Mouse (Mus musculus) heart, postnatal 25 days (tissue): ENCODE measurements around the gene Txn2. TPM values are rescaled to one million over a fixed set of nuclear protein-coding genes. Genes with fewer than 3 reads are reported as not detected.

ENCODE experiments used
- DNase-seq: peaks from one replicate; pipeline ENCODE4 v3.0.0; 2022; ENCODE audit warnings: low spot score
- intact Hi-C: fragments of 180-260 bp; cut with DNase I; formaldehyde crosslinking; loops from one replicate; pipeline ENCODE4 v1.15.1; 2025
- total RNA-seq, 2 experiments: library from RNA; stranded (reverse); gene quantifications; 2 replicates each; pipeline ENCODE4 v1.2.3; 2021

Txn2 gene
- total RNA-seq, 2 experiments from 2014 or later, result 278 to 282 TPM

DNA sequence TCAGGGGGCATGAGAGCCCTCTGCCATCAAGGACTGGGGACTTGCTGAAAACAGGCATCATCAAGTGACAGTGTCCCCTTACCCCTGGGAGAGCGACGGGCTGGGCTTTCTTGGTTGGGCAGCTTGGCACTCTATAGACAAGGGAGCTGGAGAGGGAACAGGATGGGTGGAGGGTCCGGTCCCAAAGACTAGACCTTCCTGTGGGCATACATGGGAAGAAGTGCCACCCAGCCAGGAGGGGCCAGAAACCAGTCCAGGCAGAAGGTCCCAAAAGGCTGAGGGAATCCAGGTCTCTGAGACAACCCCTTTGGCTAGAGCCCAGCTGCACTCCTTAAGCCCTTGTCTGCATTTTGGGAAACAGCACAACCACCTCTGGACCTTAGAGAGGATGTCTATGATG lies 14.3 kb downstream of the Txn2 start:
- intact Hi-C loops, result loop anchor here (5.0 kb wide), 1 partner anchor 57 kb away; no protein-coding TSS in a partner anchor
- DNase-seq, result no peak

DNA sequence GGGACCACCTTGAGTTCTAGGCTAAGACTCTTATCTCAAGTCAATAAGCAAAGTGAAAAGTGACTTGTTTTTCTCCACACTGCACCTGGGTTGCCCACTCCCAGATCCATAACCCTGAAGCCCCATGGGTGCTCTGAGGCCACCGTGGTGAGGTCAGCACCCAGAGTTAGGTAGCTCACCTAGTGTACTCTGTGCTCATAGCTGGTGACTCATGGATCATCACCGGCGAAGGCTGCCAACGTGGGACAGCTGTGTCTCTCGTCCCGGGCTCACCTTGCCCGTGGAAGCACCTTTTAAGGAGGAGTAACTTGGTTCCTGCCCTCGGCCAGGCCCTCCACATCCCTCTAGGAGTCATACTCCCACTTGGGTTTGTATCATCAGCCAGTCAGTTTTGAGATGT lies 15.8 kb downstream of the Txn2 start:
- intact Hi-C loops, result loop anchor here (5.0 kb wide), 1 partner anchor 56 kb away; no protein-coding TSS in a partner anchor
- DNase-seq, result no peak

DNA sequence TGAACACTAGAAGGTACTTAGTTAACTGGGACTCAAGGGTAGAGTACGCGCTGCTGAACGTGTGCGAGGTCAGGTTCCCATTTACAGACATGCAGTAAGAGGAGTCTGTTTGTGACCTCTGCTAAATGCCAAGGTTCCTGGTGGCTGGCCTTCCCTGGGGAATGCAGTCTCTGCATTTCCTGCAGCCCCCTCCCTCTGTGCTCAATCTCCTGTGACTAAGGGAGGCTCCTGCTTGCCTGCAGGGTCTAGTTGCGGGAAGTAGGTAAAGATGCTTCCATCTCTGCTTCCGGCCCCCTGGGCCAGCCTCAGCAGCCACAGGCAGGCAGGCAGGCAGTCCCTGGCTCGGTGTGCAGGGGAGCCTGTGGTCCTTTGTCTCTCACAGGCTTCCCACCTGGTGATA lies 16.2 kb downstream of the Txn2 start:
- DNase-seq, result no peak
- intact Hi-C loops, result loop anchor here (5.0 kb wide), 1 partner anchor 55 kb away; no protein-coding TSS in a partner anchor

DNA sequence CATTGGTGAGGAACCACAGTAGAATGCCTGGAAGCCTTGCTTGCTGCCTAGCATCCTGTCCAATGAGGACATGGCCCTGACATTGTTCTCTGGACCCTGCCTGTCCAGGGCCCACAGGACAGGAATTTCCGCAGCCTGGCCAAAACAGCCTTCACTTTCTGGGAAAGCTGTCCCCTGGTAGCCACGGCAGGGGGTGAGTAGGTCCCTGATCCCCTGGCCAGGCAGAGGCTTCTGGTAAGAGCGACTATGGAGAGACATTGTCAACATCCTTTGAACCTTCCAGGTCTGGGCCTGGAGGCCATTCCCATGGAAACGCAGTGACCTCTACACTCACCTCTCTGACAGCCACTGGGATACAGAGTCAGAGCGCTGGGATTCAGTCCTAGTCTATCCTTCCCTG lies 16.8 kb downstream of the Txn2 start:
- intact Hi-C loops, result loop anchor here (5.0 kb wide), 1 partner anchor 55 kb away; no protein-coding TSS in a partner anchor

DNA sequence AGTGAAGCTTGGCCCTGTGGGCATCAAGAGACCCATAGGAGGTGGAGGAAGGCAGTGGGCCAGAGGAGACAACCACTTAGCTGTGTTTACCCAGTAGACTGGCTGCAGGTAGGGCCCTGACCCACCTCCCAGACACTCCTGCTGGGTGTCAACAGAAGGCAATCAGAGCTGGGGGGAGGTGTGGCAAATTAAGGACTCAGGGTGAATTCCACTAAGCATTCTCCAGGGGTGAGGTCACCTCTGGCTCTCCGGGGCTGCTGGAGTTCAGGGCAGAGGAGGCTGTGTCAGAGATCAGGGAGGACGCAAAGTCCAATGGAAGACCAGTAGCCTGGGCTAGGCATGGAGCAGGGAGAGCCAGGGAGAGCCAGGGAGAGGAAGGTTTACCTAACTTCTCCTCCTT lies 17.7 kb downstream of the Txn2 start:
- intact Hi-C loops, result loop anchor here (5.0 kb wide), 1 partner anchor 54 kb away; no protein-coding TSS in a partner anchor
- peak; percentile 40 for DNase-seq

More for the DNA sequence above, 16.8 kb downstream of the Txn2 start:
- peak; percentile 31 for DNase-seq

DNA sequence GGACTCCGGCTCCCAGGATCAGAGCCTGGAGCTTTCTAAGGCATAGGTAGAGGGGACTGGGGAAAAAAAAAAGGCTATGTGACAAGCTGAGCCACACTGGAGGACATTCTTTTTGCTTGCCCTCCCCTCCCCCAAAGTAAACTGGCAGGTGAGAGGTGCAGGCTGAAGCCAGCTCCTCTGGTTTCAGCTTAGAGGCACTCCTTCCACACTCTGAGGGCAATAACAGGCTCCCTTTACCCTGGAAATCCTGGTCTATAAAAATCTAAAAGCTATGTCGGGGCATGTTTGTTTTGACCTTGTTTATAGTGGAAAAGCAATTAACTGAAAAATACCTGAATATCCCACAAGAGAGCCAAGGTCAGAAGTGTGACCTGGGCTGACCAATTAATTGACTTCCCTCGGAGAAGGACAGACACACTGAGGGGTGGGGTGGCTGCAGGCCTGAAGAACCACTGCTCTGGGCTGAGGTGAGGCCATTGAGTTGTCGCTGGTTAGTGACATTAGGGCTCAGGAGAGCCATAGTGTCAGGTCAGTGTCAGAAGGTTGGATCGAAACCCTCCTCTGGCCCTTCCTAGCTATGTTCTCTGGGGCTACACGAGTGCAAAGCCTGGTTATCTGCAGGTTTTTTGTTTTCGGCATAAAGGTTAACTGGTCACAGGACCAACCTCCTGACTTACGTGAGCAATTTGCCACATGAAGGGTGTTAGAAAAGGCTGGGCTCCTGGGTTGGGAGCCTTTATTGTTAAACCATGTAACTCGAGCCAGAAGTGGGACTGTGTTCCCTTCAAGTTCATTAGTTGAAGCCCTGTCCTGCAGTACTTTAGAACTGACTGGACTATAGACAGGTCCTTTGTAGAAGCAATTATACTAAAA lies 20.9 kb downstream of the Txn2 start:
- DNase-seq, result no peak
- intact Hi-C loops, result no loop called here

DNA sequence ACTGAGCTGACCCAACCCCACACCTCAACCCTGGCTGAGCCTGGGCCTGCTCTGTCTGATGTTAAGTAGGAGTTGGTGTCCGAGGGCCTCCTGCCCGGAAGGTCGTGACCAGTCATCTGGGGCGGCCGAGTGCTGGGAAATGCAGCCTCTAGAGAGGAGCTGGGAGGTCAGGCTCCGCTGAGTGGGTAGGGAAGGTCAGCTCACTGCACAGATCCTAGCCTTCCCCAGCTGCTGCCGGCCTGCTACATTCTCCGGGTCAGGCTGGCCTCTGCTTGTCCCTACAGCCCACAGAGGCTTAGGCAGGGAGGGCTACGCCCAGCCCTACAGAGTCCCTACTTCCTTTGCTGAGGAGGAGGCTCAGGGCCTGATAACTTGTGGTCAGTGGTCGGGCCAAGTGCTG lies 22.3 kb downstream of the Txn2 start:
- intact Hi-C loops, result no loop called here

DNA sequence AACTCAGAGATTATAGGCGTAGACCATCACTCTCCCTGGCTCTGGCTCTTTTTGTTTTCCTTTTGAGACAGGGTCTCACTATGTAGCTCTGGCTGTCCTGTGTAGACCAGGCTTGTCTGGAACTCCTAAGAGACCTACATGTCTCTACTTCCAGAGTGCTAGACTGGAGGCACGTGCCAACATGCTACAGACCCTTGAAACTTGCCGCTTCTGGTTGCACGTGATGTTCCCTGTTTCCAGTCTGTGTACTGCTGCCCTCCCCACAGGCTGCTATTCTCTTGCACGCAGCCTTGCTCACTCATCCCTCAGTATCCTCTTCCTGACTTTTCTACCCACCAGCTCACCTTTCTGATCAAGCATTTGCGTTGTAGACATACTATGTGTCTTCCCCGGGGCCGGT lies 22.7 kb downstream of the Txn2 start:
- intact Hi-C loops, result no loop called here
- DNase-seq, result no peak

More for the DNA sequence above, 22.3 kb downstream of the Txn2 start:
- DNase-seq, result no peak

DNA sequence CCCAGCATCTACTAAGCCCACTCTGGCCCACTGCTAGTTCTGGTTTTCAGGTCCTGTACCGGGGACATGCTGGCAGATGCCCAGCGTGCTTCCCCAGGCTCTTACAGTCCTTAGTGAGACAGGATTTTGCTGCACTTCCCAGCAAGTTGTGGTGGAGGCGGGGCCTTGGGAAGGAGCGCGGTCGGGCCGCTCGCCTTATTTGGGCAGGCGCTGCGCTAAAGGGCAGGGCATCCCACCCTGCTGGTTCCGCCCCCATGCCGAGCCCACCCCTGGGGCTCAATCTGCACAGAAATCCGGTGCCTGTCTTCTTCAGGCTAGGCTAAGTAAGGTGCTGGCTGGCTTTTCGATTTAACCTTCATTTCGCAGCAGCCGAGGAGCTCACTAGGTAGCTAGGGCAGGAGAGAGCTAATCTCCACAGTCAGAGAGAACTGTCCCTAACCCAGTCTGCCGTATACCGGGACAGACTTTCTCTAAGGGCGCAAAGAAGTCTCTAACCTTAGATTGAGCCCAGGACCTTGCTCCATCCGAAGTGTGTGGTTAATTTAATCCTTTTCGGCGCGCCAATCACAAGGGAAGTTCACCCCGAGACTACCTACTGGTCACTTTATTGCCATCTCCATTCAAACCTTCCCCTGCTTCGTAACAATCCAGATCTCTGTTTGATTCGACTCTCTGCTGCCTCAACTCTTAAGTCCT lies 23.4 kb downstream of the Txn2 start:
- DNase-seq, result peak; percentile 70
- intact Hi-C loops, result no loop called here

DNA sequence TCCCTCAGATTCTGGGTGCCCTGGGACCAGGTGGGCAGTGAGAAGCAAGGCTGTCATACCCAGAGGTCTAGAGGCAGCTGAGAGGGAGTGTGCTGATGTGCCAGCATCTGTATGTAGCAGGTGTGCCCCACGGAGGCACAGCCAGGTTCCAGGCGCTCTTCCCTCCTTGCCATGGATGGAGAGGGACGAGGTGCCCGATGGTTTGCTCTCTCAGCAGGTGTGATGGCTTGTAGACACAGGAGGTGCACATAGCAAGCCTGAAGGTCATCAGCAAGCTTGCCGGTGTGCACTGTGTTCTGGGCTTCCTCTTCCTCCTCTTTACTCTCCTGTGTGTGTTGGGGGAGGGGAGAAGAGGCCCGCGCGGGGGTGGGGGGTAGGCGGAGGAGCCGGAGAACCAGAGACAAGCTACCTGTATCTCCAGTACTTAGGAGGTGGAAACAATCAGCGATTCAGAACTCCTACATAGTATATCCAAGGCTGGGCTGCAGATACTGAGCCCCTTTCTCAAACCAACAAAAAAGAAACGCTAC lies 24.4 kb downstream of the Txn2 start:
- intact Hi-C loops, result no loop called here
- DNase-seq, result no peak

DNA sequence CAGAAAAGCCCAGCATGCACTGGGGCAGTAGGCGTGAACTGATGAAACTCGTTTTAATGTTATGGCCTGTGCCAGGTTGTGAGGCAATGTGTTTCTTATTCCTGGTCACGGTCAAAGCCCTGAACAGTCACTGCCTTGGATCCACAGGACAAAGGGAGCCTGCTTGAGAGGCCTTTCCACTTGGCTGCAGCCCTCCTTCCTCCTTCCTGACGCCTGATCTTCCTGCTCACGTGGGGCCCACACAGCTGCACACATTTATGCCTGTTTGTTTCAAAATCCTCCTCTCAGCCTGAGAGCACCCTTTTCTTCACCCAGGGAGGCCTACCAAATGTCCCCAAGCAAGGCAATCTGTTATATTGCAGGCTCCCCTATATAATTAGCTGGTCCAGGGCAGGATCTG lies 25.6 kb downstream of the Txn2 start:
- no peak for DNase-seq
- intact Hi-C loops, result no loop called here

DNA sequence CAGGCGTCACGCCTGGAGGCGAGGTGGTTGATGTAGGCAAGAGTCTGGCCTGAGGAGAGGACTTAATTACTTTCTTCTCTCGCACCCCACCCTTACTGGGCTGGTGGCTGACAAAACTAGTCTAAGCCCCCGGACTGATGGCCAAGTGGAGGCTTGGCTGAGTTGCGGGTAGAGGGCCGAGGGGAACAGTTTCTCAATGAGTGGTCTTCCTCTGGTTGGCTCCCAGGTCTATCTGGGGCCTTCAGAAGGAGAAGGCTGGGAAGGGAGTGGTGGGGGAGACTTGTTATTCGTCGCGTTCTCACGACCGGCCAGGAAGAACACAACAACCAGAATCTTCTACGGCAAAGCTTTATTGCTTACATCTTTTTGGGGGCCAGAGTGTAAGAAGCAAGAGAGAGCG lies 33.9 kb downstream of the Txn2 start:
- intact Hi-C loops, result no loop called here
- no peak for DNase-seq

DNA sequence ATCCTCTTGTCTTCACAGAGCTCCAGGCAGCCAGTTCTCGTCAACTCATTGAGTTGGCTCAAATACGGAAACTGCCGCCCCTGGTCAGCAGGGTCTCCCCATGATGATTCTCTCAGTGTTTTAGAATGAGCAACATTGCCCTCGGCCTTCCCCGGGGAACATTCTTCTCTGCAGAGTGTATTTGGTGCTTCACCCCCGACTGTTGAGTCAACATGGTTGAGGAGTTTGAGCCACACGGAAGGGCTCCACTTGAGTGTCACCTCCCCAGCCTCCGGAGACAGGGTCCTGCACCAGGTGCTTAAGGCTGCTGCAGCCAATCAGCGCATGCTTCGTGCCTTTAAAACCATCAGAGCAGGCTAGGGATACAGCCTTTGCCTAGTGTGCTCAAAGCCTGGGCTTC lies 35.5 kb downstream of the Txn2 start:
- intact Hi-C loops, result no loop called here
- no peak for DNase-seq

DNA sequence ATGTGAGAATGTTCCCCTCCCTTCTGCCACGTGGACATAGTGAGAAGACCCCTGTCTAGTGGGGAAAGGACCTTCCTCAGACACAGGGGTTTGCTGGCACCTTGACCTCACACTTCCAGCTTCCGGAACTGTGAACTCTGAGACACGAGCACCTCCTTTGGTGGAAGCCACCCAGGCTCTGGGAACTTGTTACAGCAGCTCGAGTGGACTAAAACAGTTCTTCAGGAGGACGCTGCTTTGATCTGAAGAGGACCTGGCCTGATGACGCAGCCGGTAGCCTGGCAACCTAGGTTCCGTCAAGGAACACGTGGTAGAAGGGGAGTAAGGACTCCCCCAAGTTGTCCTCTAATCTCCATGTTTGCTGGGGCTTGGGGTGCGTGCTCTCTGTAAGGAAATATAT lies 36.4 kb downstream of the Txn2 start:
- DNase-seq, result no peak
- intact Hi-C loops, result no loop called here

DNA sequence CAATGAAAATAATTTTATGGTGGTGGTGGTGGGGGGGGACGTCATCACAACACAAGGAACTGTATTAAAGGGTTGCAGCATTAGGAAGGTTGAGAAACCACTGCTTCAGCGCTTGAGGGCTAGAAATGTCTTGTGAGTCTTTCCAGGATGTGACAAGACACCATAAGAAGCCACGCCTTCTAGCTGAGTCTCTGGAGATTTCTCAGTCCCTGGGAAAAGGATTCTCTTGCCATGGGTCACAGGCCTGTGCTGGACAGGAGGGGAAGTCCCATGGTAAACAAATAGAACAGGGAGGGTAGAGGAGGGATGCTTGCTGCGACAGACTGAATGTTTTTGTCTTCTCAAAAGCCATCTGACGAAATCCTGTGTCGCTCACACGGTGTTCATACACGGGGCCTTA lies 37.0 kb downstream of the Txn2 start:
- intact Hi-C loops, result no loop called here
- DNase-seq, result no peak

DNA sequence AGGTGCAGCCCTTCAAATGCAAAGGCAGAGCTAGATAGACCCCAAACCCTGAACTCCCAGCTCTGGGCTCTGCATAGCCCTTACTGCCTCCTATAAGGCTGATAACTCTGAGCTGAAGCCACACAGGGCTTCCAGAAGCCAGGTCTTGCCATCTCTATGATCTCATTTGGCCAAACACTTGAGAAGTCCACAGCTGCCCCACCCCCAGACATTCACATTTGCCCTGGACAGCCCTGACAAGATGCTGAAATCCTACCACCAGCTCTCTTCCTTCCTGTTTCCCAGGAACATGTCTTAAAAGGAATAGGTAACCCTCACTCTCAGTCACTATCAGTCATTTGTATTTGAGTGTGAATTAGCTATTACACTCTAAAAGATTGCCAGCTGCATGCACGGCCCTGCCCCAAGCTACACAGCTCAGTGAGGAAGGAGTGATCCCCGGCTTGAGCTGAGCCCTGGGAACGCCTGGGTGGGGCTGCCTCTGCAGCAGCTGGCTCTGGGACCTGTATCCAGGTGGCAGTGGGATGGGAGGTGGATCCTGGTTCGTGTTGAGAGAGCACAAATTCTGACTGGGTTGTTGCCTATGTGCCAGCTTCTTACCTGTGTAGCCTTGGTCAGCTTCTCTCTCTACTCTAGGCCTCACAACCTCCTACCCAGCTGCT lies 38.9 kb downstream of the Txn2 start:
- intact Hi-C loops, result no loop called here
- no peak for DNase-seq

DNA sequence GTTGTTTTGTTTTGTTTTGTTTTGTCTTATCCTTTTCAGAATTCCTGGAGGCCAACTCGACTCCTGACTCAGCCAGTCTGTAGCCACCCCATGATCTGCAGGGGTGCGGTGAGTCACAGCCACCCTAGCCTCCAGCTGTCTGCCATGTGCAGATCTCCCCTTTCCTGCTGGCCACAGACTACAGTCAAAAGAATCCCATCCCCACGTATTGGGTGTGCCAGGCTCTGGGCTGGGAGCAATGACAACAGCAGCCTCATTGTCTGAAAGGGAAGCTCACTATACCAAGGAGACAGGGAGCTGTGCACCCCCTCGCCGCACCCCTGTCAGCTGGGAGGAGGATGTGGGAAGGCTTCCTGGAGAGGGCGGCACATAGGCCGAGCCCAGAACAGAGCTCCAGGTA lies 40.5 kb downstream of the Txn2 start:
- DNase-seq, result no peak
- intact Hi-C loops, result no loop called here

DNA sequence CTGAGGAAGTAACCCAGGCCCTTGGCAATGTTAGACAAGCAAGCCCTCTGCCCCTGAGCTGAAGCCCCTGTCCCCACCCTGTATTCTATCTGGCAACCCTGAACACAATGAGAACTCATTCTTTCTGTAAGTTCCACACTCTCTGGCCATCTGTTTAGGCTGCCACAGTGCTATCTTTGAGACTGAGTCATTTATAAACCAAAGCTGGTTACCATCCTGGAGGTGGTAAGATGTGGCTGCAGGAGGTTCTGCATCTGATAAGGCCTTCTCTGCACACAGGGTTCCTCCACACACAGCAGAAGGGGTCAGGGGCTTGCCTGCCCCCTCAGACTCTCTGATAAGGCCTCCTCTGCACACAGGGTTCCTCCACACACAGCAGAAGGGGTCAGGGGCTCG lies 41.7 kb downstream of the Txn2 start:
- intact Hi-C loops, result no loop called here
- no peak for DNase-seq

DNA sequence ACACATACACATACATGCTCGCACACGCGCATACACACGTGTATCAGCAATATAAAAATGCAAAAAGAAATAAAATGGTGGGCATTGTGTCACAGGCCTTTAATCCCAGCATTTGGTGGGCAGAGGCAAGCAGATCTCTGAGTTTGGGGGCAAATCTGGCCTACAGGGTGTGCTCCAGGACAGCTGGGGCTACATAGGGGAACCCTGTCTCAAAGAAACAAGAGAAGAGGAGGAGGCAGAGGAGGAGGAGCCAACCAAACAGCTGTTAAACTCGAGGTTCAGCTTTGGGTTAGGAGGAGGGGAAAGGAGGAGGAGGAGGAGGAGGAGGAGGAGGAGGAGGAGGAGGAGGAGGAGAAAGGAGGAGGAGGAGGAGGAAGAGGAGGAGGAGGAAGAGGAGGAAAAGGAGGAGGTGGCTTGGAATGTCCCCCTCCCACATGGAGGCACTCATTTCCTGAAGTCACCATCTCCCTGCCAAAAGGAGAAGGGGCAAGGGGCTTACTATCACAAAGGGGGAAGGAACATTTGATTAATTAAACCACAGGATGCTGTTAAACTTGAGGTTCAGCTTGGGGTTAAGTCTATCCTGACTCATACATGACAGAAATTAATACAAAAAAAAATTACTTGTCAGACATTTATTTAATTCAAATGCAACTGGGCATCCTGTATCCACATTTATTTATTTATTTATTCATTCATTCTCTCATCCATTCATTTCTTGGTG lies 42.3 kb downstream of the Txn2 start:
- no peak for DNase-seq

DNA sequence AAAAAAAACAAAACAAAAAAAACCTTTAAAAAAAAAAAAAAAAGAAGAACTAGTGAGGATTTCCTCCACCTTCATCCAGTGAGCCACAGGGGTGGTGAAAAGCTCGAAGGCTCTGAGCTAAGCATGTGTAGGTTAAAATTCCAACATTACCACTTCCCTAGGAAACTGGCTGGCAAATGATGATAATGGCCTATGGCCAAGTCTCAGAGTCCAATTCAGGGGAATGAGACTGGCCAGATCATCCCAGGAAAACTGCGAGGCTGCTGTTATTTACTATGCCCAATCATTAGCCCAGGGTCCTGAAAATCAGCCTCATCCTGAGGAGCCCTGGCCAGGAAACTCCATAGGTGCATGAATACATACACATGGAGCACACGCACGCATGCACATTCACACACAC lies 42.9 kb downstream of the Txn2 start:
- no peak for DNase-seq
- intact Hi-C loops, result no loop called here

More for the DNA sequence above, 42.3 kb downstream of the Txn2 start:
- intact Hi-C loops, result no loop called here
